Mouse (Mus musculus) lung, adult 2 months (tissue): ENCODE data around the gene Pdia4.

ENCODE experiments used
- CTCF ChIP-seq: fragments of 200-500 bp; IDR thresholded peaks from 2 replicates; pipeline ENCODE4 v1.5.1; 2011; ENCODE audit warnings: mild to moderate bottlenecking, low read length, control low read depth; ENCODE audit not compliant: insufficient read depth
- POLR2A ChIP-seq: fragments of 200-500 bp; IDR thresholded peaks from 2 replicates; pipeline ENCODE4 v1.6.1; 2011; ENCODE audit warnings: low read depth, mild to moderate bottlenecking, control low read depth, low read length, borderline replicate concordance; ENCODE audit errors: extremely low read depth

GRCm38 (mm10) chr6:47811324-47811723, 1.9 kb downstream of the Pdia4 start:
- TF ChIP-seq CTCF (no peak), POLR2A (no peak)
